Mouse (Mus musculus): ENCODE measurements around the gene B3galnt2.

DNA sequence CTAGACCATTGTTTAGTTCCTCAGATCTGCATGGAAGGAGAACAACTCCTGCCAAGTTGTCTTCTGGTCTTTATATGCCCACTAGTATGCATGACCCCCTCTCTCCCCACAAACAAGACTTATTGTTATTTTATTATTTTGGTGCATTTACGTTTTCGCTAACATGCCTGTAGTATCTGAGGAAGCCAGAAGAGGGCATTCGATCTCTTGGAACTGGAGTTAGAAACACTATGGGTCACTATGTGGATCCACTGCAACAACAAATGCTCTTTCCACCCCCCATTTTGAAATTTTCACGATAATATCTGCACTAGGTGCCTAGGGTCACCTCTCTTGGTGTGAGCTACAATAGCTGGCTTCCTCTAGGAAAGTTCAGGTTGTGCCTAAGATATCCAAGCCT is 49.8 kb downstream of the B3galnt2 start:
- TF ChIP-seq CTCF (IDR thresholded peaks at IDR 0.05) (peak; percentile 57), POLR2A (IDR thresholded peaks at IDR 0.05; ENCODE audit: insufficient read depth, low read depth, low read length) (no peak), EP300 (IDR thresholded peaks at IDR 0.05; ENCODE audit: insufficient read depth, low read depth, low read length) (no peak)
